Mouse (Mus musculus) kidney, adult 9 months (tissue): ENCODE results near the gene Tbc1d13.
A peak's percentile ranks its signal among the peaks of the same experiment; 100 is the strongest.
"Not testable (repeated sequence)": the region's sequence is repeated elsewhere in the genome, so short reads cannot be mapped to it uniquely, and the experiment has no call there.

Source experiments
- DNase-seq: peaks from one replicate; pipeline ENCODE4 v3.0.0; 2022

The Tbc1d13 gene

DNA sequence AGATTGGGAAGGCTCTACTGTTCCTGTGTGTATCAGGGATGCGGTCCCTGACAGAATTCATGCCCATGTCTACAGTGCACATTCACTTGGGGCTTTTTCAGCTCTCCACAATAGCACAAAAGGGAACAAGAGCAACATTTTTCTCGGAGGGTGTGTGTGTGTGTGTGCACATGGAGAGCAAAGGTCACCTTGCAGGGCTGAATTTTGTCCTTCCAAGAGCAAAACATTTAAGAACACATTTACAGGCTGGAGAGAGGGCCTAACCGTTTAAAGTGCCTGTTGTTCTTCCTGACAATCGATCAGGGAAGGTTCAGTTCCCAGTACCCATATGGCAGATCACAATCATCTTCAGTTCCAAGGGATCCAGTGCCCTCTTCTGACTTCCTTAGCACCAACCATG, 3.4 kb upstream of the Tbc1d13 start:
- DNase-seq, result peak; percentile 81

DNA sequence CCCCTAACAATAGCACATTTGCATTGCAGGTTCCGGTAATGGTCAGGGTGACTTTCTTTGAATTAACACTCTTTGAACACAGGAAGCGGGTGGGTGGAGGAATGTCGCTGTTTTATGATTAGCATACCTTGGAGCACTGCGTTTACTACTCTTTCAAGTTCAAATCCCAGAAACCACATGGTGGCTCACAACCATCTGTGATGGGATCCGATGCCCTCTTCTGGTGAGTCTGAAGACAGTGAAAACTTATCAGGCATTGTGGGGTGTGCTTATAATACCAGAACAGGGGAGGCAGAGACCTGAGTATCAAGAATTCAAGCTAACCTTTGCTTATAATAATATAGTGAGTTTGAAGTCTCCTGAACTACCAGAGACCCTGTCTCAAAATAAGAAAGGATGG, 2.3 kb upstream of the Tbc1d13 start:
- not testable (repeated sequence) for DNase-seq

- peak; percentile 96 for DNase-seq
Measured at GRCm38 (mm10) chr2:30132801-30133612, 539 bp upstream of the Tbc1d13 start.

GRCm38 (mm10) chr2:30134378-30134711, 799 bp downstream of the Tbc1d13 start:
- peak; percentile 51 for DNase-seq

GRCm38 (mm10) chr2:30134928-30135620, 1.5 kb downstream of the Tbc1d13 start:
- DNase-seq, result peak; percentile 93

- peak; percentile 78 for DNase-seq
Measured at GRCm38 (mm10) chr2:30136458-30136857, 2.9 kb downstream of the Tbc1d13 start.

GRCm38 (mm10) chr2:30140021-30140420, 6.5 kb downstream of the Tbc1d13 start:
- not testable (repeated sequence) for DNase-seq

DNA sequence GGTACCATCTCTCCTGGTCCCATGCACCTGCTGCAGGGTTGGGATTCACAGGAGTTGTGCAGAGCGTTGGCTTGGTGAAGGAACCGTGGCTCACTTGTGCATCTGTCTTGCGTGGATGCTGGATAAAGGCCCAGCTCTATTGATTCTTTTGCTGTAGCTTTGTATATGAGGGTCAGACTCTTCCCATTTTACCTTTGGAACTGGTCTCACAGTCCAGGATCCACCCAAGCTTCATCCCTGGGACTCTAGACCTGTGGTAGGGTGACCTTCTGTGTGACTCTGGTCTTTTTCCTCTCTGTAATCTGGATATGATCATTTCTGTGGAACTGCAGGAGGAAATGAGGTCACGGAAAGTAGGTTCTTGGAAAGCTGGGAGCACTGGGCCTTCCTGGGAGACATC, 10.9 kb downstream of the Tbc1d13 start:
- DNase-seq, result no peak

DNA sequence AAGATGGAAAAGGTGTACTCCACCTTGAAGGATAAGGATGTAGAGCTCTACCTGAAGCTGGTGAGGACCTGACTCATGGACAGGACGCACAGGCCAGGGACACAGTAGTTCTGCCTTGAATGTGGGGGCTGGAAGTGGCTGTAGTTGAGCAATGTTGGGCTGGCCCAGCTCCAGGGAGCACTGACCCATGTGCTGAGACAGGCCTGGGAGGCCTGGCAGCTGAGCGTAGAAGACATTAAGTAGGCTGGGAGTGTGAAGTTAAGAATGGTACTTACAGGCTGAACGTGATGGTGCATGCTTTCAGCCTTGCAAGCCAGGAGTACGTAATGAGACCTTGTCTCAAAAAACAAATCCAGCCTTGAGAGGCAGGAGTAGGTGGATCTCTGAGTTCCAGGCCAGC, 13.9 kb downstream of the Tbc1d13 start:
- peak; percentile 91 for DNase-seq

GRCm38 (mm10) chr2:30151840-30152239, 18.3 kb downstream of the Tbc1d13 start:
- DNase-seq, result peak; percentile 80

DNA sequence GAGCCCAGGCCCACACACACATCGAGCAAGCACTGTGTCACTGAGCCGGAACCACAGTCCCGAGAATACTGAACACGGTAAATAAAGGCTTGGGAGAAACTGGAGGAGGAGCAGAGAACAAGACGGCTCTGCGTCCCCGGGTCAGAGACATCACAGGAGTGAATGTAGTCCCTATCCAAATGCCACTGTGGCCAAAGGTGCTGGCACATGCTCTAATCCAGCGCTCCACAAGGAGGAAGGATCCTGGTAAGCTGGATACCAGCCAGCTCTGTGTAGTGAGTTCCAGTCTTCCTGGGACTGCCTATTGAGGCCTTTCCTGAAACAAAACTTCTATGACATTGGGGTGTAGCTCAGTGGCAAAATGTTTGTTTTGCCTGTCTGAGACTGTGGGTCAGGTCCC, 19.1 kb downstream of the Tbc1d13 start:
- peak; percentile 48 for DNase-seq

- not testable (repeated sequence) for DNase-seq
Measured at GRCm38 (mm10) chr2:30159871-30160270, 26.3 kb downstream of the Tbc1d13 start.

DNA sequence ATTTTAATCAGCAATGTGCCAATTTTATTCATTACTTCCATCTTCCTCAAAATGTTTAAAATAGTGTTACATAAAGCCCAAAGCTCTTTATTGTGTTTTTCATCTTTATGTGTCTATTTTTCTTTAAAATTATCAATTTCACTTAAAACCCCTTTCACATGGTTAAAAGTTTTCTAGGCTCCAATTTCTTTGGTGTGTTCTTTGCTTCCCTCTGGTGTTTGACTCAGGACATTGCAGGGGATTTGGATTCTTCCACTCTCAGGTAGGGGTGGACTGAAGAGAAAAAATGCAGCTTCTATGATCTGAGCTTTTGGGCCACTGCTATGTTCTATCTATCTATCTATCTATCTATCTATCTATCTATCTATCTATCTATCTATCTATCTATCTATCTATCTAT, 28.3 kb downstream of the Tbc1d13 start:
- DNase-seq, result peak; percentile 61

DNA sequence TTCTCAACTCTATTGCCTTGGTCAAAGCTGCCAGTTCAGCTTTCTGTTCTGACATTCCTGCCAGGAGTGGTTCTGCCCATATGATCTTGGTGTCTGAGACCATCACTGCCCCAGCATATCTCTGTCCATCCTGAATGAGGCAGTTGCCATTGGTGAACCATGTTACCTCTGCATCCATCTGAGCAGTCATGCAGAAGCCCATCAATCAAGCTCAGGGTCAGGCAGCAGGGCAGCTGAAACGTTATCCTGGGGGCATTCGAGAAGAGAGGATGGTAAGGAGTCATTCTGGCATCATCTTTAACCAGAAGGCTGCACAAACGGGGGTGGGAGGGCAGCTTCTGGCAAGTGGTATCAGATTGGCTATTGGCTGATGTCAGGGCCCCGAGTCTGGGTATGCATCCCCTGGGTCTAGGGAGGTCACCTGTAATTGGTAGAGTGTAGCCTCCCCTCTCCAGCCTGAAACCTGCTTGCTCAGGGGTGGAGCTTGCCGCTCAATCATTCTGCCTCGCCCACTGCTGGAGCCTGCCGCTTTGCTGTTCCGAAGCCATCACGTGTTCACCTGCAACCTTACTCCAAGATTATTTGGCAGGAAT, 30.9 kb downstream of the Tbc1d13 start:
- no peak for DNase-seq

DNA sequence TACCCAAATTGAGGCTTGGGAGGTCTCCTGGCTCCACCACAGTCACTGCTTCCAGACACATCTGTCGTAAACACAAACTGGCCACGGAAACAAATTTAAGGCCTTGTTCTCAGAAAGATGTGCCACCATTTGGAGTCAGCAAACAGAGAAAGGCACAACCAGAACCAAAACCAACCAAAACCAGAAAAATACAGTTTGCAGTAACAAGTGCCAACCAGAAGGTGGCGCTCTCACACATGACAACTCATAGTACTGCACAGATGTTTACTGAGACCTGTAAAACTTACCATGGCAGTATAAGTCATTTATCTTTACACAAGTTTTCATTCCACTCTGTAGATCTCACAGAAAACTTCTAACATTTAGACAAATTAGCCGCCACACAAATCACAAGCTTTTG, 33.1 kb downstream of the Tbc1d13 start:
- no peak for DNase-seq

DNA sequence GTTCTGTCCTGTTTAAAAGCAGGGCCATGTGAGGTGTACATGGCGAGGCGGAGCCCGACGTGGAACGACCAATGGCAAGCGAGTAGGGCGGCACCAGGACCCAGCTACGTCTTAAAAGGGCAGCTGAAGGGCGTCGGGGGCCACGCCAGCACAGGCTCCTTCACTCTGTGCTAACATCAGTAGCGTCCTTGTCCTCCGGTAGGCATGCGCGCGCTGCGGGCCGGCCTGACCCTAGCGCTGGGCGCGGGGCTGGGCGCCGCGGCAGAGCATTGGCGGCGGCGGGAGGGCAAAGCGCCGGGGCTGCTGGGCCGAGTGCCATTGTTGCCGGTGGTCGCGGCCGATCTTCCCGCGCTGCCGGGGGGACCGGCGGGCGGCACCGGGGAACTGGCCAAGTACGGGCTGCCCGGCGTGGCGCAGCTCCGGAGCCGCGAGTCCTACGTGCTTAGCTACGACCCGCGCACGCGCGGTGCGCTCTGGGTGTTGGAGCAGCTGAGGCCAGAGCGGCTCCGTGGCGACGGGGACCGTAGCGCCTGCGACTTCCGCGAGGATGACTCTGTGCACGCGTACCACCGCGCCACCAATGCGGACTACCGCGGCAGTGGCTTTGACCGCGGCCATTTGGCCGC, 37.9 kb downstream of the Tbc1d13 start, which contains the start of gene Endog:
TSS of gene Endog (plus strand) at position 123 of the 626 bp plus-strand sequence.
- peak; percentile 95 for DNase-seq

DNA sequence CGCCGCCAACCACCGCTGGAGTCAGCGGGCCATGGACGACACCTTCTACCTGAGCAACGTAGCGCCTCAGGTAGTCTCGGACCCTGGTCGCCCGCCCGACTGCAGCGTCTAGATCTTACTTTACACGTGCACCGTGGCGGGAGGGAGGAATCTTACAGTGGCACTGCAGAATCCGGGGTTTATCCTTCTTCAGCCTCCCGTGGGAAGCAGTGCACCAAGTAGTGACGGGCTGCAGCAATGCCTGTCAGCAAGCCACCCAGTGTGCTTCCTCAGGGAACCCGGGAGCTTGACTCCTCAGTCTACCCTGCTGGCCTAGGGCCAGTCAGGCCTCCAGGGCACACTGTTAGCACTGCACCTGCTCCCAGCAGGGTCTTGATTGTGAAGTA, 38.4 kb downstream of the Tbc1d13 start:
- no peak for DNase-seq

DNA sequence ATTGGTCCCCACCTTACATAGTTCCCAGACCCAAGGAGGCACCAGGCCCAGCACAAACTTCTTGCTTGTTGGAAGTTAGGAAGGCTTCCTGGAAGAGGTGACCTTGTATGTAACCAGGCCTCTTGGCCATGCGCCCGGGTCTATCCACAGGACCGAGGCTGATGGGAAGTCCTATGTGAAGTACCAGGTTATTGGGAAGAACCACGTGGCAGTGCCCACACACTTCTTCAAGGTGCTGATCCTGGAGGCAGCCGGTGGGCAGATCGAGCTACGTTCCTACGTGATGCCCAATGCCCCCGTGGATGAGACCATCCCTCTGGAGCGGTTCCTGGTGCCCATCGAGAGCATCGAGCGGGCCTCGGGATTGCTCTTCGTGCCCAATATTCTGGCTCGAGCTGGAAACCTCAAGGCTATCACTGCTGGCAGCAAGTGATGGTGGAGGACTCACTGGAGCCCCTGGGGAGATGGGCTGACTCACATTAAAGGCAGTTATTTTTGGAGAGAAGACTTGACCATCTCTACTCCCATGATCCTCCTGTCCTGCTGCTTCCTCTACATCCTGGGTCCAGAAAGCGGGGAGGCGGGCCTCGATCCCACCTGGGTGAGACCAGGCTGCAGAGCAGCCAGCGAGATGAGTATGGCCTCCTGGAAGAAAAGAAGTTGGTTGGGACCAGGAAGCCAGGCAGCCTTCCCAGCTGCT, 40.1 kb downstream of the Tbc1d13 start:
- no peak for DNase-seq

DNA sequence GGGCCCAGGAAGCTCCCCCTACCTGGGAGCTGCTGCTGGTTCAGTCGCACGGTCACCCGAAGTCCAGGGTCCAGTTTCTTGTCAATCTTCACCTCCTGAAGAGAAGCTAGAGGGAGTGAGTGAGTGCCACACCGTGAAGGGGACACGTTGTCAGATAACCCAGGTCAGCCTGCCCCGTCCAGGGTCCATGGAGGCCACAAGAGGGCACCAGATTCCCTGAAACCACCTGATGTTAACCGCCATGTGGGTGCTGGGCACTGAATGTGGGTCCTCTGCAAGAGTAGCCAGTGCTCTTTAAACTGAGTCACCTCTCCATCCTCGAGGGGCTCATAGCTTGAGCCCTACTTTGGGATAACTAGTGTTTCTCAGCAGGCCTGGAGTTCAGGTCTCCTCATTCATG, 42.4 kb downstream of the Tbc1d13 start:
- DNase-seq, result peak; percentile 35

DNA sequence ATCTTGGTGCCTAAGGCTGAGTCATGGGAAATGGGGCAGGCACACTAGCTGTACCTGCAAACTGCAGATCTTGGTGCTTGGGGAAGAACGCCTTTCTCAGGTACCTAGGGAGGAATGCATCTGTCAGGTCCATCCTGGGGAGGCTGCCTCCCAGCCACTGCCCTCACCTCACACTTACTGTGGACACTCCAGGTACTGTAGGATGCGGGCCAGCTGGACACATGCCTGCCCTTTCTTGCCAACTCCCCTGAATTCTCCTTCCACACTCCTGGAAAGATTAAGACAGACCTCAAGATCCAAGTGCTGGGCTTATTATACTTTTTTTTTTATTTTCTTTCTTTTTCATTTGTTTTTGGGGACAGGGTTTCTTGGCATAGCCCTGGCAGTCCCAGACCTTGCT, 43.0 kb downstream of the Tbc1d13 start:
- DNase-seq, result peak; percentile 70

DNA sequence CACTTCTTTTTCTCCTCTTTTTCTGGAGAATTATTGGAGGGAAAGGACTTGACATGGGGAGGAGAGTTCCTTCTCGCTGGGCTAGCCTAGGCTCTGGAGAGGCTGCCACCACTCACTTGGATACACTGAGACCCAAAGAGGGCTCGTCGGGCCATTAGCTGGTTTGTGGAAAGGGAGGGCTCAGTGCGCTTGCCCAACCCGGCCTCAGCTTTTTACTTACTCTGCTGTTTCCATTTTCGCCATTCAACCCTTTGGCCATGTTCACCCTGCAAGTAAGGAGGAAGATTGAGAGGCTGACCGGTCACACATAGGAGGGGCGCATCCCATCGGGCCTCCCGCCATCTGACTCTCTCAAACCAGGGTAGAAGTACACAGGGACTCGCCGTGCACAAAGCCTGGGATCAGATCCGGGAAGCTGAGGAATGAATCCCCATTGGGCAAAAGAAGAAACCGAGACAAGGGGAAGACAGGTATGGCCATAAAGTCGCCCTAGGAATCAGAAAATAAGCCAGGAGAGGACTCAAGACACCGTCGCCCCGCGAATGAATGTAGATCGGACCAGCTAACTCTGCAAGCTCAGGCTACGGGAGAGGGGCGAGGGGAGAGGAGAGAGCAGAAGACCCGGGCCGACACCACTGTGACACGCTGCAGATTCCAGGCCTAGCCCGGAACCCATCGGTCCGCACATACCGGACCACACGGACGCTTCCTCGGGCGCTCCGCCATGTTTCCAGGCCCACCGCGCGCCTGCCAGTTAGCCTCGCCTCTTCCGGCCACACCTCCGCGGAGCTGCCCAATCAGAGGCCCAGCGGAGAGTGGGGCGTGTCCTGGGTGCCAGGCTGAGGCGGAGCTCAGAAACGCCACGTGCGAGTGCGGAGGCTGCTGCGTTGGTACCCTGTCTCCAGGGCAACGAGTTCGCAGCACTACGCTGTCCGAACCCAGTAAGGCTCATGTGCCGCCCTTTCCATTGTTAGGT, 44.4 kb downstream of the Tbc1d13 start, which contains the start of gene Spout1:
TSS of gene Spout1 (minus strand) at position 760 of the 976 bp plus-strand sequence.
- DNase-seq, result peak; percentile 96
